Mouse (Mus musculus): ENCODE data around the gene Gm8332. TPM values are rescaled to one million over a fixed set of nuclear protein-coding genes. Genes with fewer than 3 reads are reported as not detected.
"Not testable (repeated sequence)": the region's sequence is repeated elsewhere in the genome, so short reads cannot be mapped to it uniquely, and the experiment has no call there.

Gm8332 gene
- polyA plus RNA-seq, 1 experiment from 2014 or later: not detected

GRCm38 (mm10) chr12:88218059-88218458, 31.8 kb downstream of the Gm8332 start:
- H3K27me3 ChIP-seq (ENCODE audit: control insufficient read depth, insufficient read depth, low read length); H3K9me3 ChIP-seq (ENCODE audit: control insufficient read depth, low read length); H3K9ac ChIP-seq (replicated peaks; ENCODE audit: low read depth, low read length); H3K4me3 ChIP-seq (ENCODE audit: low read depth, low read length); H3K4me2 ChIP-seq (ENCODE audit: low read depth, low read length); ATAC-seq (ENCODE audit: low read depth); H3K27ac ChIP-seq (ENCODE audit: low read depth, low read length); H3K36me3 ChIP-seq (ENCODE audit: control insufficient read depth, insufficient read depth, low read length); H3K4me1 ChIP-seq (ENCODE audit: control insufficient read depth, insufficient read depth, low read length): not testable (repeated sequence)

GRCm38 (mm10) chr12:88214641-88215040, 35.3 kb downstream of the Gm8332 start:
- no peaks in the 10 kb centered on the region for H3K9me3 ChIP-seq (ENCODE audit: control insufficient read depth, low read length)
- WGBS: 89% methylated on average over 12 of the region's 12 CpGs
- no peak overlapping the region for H3K4me2 ChIP-seq (ENCODE audit: low read depth, low read length)
- H3K4me3 ChIP-seq (ENCODE audit: low read depth, low read length): no peak overlapping the region
- H3K36me3 ChIP-seq (ENCODE audit: control insufficient read depth, insufficient read depth, low read length): no peaks in the 10 kb centered on the region
- no peak overlapping the region for H3K9ac ChIP-seq (replicated peaks; ENCODE audit: low read depth, low read length)
- H3K27me3 ChIP-seq (ENCODE audit: control insufficient read depth, insufficient read depth, low read length): no peaks in the 10 kb centered on the region
- no peak for ATAC-seq (ENCODE audit: low read depth)
- H3K4me1 ChIP-seq (ENCODE audit: control insufficient read depth, insufficient read depth, low read length): no peaks in the 10 kb centered on the region
- H3K27ac ChIP-seq (ENCODE audit: low read depth, low read length): no peak overlapping the region

GRCm38 (mm10) chr12:88211458-88211857, 38.4 kb downstream of the Gm8332 start:
- not testable (repeated sequence) for H3K9me3 ChIP-seq (ENCODE audit: control insufficient read depth, low read length); H3K4me1 ChIP-seq (ENCODE audit: control insufficient read depth, insufficient read depth, low read length); H3K9ac ChIP-seq (replicated peaks; ENCODE audit: low read depth, low read length); H3K27ac ChIP-seq (ENCODE audit: low read depth, low read length); H3K36me3 ChIP-seq (ENCODE audit: control insufficient read depth, insufficient read depth, low read length); ATAC-seq (ENCODE audit: low read depth); H3K4me3 ChIP-seq (ENCODE audit: low read depth, low read length); H3K27me3 ChIP-seq (ENCODE audit: control insufficient read depth, insufficient read depth, low read length); H3K4me2 ChIP-seq (ENCODE audit: low read depth, low read length)
- WGBS: 91% methylated on average over 9 of the region's 9 CpGs

DNA sequence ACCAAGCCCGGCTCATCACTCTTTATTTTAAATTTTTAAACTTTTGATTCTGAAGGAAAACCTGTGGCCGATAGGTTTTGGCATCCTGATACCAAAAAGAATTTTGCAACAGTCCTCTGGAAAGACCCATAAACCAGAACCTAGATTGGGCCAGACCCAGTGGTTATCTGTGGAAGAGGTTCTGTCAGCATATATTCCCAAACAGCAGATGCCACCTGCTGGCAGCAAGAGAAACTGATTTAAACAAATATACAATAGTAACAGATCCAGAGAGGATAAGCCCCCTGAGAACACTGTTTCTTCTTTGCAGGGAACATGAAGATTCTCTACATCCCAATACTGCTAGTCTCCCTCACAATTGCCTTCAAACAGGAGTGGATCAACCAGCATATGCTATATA, 47.0 kb downstream of the Gm8332 start:
- no peak for ATAC-seq (ENCODE audit: low read depth)
- Histone ChIP-seq H3K4me2 (ENCODE audit: low read depth, low read length) (no peak overlapping the region), H3K27me3 (ENCODE audit: control insufficient read depth, insufficient read depth, low read length) (no peaks in the 10 kb centered on the region), H3K9ac (replicated peaks; ENCODE audit: low read depth, low read length) (no peak overlapping the region), H3K4me3 (ENCODE audit: low read depth, low read length) (no peak overlapping the region), H3K9me3 (ENCODE audit: control insufficient read depth, low read length) (no peaks in the 10 kb centered on the region), H3K36me3 (ENCODE audit: control insufficient read depth, insufficient read depth, low read length) (no peaks in the 10 kb centered on the region), H3K27ac (ENCODE audit: low read depth, low read length) (no peak overlapping the region), H3K4me1 (ENCODE audit: control insufficient read depth, insufficient read depth, low read length) (no peaks in the 10 kb centered on the region)
- 95% methylated on average over 2 of the region's 2 CpGs for WGBS

Other genes with a start within 250 kb of the Gm8332 start
- gene Gm2075, start 238.3 kb downstream of the Gm8332 start, polyA plus RNA-seq (2014; fragmentation: Nextera tagmentation; extraction: Ambion mirVana): not detected in 2 replicates
- gene Gm6803, start 231.3 kb downstream of the Gm8332 start, polyA plus RNA-seq (2014; fragmentation: Nextera tagmentation; extraction: Ambion mirVana): not detected in 2 replicates
- gene Gm2056, start 223.1 kb downstream of the Gm8332 start, polyA plus RNA-seq (2014; fragmentation: Nextera tagmentation; extraction: Ambion mirVana): not detected in 2 replicates
- gene Gm16368, start 166.4 kb downstream of the Gm8332 start, polyA plus RNA-seq (2014; fragmentation: Nextera tagmentation; extraction: Ambion mirVana): not detected in 2 replicates
- not detected in 2 replicates for gene Gm10436, start 68.0 kb downstream of the Gm8332 start, polyA plus RNA-seq (2014; fragmentation: Nextera tagmentation; extraction: Ambion mirVana)
- not detected in 2 replicates for gene Gm5662, start 24.4 kb upstream of the Gm8332 start, polyA plus RNA-seq (2014; fragmentation: Nextera tagmentation; extraction: Ambion mirVana)
- not detected in 2 replicates for gene Gm5039, start 73.9 kb upstream of the Gm8332 start, polyA plus RNA-seq (2014; fragmentation: Nextera tagmentation; extraction: Ambion mirVana)
- gene Adck1, start 110.5 kb upstream of the Gm8332 start, polyA plus RNA-seq (2014; fragmentation: Nextera tagmentation; extraction: Ambion mirVana): 28.2 and 28.4 TPM in 2 replicates

All from neural tube, embryonic 14.5 days (tissue).